Mouse (Mus musculus) frontal cortex, postnatal 36 days (tissue): ENCODE measurements around the gene Arap1.
A peak's percentile ranks its signal among the peaks of the same experiment; 100 is the strongest.

ENCODE experiments used
- DNase-seq, 2 experiments: peaks; one replicate each; pipeline ENCODE4 v3.0.0; 2022; ENCODE audit warnings: low spot score in 2 of 2

Gene Arap1

GRCm38 (mm10) chr7:101449855-101450254, 102.0 kb downstream of the Arap1 start:
- DNase-seq, result no peak

- DNase-seq, result peak; percentile 89 to 91
Measured at GRCm38 (mm10) chr7:101450422-101451401, 102.8 kb downstream of the Arap1 start.

GRCm38 (mm10) chr7:101452669-101453068, 104.8 kb downstream of the Arap1 start:
- no peak for DNase-seq

GRCm38 (mm10) chr7:101453296-101453695, 105.4 kb downstream of the Arap1 start:
- DNase-seq, result no peak

GRCm38 (mm10) chr7:101453725-101454124, 105.9 kb downstream of the Arap1 start:
- no peak for DNase-seq

- DNase-seq, result no peak
Measured at GRCm38 (mm10) chr7:101454479-101454878, 106.6 kb downstream of the Arap1 start.

GRCm38 (mm10) chr7:101455141-101455540, 107.3 kb downstream of the Arap1 start:
- DNase-seq, result no peak

GRCm38 (mm10) chr7:101456318-101456717, 108.5 kb downstream of the Arap1 start:
- DNase-seq, result no peak

- no peak for DNase-seq
Measured at GRCm38 (mm10) chr7:101456789-101457188, 108.9 kb downstream of the Arap1 start.

GRCm38 (mm10) chr7:101457283-101457682, 109.4 kb downstream of the Arap1 start:
- peak in 1 of 2 experiments; percentile 73 for DNase-seq

- no peak for DNase-seq
Measured at GRCm38 (mm10) chr7:101457801-101458200, 109.9 kb downstream of the Arap1 start.

- DNase-seq, result no peak
Measured at GRCm38 (mm10) chr7:101458278-101458781, 110.5 kb downstream of the Arap1 start.

- no peak for DNase-seq
Measured at GRCm38 (mm10) chr7:101459305-101459813, 111.5 kb downstream of the Arap1 start.

- DNase-seq, result no peak
Measured at GRCm38 (mm10) chr7:101459923-101460607, 112.2 kb downstream of the Arap1 start.

GRCm38 (mm10) chr7:101460608-101460957, 112.7 kb downstream of the Arap1 start:
- DNase-seq, result no peak

- DNase-seq, result no peak
Measured at GRCm38 (mm10) chr7:101461571-101461970, 113.7 kb downstream of the Arap1 start.
